Mouse (Mus musculus) kidney, postnatal 36 days (tissue): ENCODE results near the gene Gm49387.

Source experiments
- DNase-seq, 2 experiments: peaks; one replicate each; pipeline ENCODE4 v3.0.0; 2021 to 2022; ENCODE audit warnings: mixed read lengths in 2 of 2

Gene Gm49387

DNA sequence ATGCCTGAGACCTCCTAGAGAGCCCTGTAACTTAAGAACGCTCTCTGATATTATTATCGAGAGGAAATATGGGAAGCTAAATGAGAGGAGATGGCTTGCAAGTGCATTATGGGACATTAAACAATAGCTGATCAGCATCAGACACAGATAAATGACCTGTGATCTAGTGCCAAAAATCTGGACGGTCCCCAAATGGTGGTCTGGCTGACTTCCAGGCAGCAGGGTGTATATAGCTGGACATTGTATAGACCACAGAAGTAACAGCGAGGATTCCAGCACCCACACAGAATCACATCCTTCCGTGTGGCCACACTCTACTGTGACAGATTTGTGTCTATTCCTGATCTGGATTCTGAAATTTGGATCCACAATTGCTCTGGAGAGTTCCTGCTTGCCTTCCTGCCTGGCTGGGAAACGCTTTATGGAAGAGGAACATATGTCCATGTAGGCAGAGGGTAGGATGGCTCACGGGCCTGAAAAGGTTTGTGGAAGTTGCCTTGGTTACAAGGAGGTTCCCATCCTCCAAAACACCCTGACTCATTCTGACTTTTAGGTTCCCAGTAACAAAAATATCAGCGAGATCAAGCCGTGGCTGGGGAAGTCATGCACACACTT is 68.0 kb downstream of the Gm49387 start:
- DNase-seq: no peak

DNA sequence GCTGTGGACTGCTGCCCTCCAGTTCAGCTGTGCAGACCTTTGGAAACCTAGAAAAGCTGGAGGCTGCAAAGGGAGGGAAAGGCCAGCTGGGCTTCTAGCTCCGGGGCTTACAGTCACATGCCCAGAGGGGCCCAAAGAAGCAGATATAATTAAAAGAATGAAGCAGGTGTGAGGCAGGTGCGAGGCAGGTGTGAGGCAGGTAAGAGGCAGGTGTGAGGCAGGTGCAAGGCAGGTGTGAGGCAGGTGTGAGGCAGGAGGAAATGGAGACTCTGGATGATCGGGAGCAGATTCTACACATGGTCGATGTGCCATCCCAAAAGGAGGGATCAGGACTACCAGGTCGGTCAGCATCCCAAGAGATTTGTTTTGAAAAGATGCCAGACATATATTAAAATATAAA is 69.3 kb downstream of the Gm49387 start:
- DNase-seq: no peak

DNA sequence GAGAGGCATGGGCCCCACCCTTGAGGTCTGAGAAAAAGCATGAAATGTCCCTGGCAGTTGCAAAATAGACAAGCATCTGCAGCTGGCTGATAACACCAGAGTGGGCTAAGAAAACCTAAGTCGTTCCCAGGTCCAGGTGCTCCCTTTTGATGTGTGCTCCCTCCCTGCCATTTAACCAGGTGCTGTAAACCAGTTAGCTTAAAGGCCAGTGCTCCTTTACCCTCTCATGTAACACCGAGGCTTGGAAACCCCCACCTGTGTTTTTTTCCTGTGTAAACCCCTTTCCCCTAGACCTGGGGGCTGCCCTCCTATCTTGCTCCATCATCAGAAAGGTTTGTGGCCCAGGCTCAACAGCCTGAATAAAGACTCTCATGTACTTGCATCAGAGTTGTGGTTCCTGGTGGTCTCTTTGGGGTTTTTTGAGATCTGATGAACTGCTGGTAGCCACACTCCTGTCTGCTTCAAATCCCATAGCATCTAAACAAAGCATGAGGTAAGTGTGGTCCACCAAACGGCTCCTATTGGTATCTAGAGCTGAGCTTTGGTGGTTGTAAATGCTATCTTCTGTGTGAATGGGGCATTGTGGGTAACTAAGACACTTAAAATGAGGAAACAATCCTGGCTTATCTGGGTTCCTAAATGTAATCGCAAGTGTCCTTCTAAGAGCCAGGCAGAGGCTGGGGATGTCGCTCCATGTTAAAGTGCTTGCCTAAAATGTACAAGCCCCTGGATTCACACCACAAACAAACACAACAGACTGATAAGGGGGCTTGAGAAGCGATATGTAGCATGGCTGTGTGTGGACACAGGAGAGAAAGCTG is 70.3 kb downstream of the Gm49387 start:
- DNase-seq: no peak

DNA sequence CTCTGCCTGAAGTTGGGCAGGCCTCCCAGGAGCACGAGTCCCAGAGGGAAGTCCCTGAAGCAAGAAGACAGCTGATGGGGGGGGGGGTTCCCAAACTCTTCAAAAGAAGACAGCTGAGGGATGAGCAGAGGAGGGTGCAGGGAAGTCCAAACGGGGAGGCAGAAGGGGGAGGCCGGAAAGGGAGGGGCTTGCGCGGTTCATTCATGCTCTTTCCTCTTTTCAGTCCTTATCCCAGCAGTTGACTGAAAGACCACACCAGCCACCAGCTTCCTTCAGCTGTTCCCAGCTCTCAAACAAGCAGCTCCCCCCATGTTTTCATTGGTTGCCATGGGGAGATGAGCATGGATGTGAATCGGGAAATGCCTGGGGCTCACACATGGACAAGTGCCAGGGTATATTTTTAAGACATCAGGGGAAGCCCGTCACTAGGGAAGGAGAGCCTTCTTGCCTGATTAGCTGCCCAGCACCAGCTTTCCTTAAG is 71.5 kb downstream of the Gm49387 start:
- peak; percentile 35 to 52 for DNase-seq

DNA sequence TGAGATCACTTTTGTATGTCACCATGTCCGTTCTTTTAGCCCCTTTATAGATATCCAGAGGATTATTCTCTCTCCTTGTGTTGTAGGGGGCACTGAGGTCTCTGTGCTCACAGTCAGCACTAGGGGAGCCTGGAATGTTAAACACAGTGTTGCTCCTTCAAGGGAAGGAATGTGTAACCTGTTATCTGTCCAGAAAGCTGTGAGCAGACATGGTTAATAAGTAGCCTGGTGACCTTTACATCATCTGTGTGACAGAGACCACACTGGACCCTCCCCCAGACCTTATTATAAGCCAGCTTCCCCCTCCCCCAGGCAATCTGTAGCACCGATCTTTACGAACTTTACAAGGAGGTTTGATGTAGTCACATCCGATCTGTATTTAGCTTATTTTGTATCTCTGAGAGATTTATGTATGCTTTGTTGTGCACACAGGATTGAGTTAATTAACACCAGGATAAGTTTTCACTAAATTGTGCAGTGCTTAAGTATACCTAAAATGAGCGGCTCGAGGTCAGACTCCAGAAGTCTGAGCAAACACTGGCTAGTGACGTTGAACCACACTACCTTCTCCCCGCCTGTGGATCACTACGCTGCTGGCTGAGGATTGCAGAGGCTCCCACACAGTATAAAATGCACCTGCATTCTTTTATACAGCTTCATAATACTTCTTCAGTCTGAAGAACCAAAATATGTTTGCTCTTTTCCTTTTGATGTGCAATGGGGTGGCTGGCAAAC is 75.0 kb downstream of the Gm49387 start:
- peak in 1 of 2 experiments; percentile 36 for DNase-seq

DNA sequence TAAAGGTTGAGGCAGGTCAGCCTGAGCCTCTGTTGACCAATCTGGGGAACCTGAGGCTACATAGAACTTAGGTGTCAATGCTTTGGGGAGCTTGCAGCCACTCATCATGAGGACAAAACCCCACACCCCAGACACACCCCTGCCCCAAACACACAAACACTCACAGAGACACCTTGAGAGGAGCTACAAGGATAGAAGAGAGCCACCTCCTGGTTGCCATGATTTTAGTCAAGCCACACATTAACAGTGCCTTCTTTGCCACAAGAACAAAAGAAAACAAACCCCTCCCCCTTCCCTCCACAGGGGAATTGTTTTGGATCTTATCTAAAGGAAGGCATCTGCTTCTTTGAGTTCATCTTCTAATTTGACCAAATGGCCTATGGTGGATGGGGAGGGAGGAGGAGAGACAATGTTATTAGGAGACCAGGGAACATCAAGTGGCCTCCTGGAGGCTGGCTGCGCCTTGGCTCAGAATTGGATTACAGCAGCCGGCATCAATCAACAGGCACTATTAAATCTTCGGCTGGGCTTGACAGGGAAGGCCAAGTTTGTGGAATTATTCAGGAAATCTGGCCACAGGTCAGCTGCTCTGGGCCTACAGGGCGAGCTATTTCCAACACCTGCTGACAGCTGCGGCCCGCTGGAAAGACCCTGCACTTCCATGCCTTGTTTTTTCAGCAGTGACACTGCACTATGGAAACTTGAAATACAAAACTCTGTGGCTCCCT is 76.1 kb downstream of the Gm49387 start:
- DNase-seq: peak; percentile 42 to 47

DNA sequence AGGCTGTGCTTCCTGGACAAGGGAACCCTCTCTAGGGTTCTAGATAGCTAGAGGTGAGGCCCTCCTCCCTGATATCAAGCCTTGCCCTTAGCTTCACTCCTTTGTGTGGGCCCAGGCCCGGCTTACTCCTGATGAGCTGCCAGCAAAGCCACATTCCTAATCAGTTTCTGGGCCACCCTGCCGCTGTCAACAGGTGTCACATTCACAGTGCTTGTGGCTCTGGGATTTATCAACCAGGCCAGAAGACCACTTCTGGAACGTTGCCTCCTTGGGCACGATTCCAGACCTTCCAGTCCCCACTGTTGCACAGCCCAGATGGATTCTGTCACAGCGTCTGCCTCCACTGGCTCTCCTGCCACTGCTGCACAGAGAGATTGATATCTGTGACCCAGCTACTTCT is 79.8 kb downstream of the Gm49387 start:
- no peak for DNase-seq

DNA sequence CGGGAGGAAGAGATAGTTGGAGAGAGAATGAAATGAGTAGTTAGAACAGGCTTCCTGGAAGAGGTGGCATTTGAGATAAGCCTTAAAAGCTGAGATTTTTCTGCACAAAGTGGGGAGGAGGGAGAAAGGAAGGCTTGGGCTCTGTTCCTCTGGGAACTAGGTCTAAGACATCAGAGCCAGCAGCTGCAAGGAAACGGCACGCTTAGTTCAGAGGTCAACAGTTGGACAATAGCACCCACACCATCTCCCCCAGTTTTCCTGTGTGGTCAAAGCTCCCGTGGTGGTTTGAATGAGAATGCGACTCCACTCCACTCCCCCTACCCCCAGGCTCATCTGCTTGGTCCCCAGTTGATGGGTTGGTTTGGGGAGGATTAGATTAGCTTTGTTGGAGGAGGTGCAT is 81.5 kb downstream of the Gm49387 start:
- DNase-seq: no peak

DNA sequence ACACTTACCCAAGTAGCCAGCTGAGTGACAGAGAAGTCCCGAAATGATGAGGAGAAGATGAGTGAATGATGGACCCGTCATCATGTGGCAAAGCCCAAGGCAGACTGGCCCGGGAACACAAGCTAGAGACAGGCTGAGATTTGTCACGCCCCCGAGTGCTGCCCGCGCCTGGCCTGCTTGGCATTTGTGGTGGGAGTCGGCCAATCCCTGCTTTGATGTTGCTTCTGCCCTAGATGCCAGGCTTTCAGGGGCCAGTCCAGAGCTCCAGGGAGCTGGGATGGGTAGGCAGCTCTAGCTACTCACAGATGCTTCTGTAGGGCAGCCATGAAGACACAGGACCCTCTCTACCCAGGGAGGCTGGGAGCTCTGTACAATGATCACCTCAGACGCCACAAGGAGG is 82.9 kb downstream of the Gm49387 start:
- DNase-seq: no peak

DNA sequence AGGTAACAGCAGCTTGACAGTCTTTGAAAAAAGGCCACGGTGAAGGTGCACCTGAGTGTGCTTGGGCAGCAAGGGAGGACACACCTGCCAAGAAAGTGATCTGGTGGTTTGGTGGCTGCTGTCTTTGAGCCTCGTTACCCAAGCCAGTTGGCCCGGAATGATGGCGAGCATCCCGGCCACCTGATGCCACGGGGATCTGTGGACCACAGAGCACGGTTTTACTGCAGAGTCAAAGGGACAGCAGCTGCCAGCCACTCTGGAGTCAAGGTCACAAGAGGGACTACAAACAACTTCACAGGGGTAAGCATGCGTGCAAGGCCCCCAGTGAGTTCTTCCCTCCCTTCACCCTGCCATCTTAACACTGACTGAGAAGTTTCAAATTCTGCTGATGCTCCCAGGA is 83.4 kb downstream of the Gm49387 start:
- DNase-seq: no peak

DNA sequence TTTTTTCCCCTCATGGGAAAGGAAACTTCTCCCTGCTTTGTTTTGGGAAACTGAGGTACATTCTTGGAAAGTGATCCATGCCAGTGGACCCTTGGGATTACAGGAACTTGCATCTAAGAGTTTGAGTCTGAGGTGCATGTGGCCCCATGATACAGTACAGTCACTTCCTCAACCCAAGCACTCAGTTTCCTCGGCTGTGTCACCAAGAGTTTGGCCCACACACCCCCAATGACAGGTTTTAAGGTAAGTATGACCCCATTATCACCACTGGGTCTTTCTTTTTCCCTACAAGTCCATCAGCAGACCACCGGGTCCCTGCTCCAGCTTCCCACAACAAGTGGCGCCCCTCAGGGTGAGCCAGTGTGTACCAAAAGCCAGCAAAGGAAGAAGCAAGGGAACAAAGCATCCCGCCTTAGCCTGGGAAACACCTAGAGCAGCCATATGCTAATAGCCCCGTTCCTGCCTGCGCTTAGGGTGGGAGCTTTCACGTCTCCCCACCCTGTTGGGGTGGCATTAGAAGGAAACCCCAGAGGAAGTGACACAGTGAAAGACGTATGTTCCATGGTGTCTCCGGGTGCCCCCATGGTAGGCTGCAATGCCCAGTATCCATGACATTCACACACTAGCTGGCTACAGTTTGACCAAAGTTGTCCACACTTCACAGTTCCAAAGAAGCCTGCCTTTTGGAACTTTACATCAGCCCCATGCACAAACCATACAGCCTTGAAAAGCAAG is 84.0 kb downstream of the Gm49387 start:
- DNase-seq: no peak

DNA sequence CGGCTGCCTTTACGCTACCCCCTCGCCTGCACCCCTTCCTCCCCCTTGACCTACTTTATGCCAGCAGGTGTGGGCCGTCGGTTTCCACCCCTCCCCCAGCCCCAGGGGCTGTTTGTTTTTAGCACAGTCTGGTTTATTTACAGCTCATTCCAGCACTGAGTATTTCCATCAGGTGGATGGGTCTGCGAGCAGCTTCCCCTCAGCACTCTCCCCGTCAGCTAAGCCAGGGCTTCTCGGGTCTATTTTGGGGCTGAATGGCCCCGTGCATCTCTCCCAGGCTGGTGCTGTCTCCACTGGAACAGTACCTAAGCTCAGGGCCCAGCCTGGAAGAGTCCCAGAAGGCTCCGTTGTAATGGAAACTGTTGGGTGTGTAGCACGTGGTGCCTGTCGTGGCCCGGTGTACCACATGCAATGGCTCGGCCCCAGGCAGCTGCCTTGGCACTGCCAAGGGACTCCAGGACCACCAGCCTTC is 84.7 kb downstream of the Gm49387 start:
- DNase-seq: no peak

DNA sequence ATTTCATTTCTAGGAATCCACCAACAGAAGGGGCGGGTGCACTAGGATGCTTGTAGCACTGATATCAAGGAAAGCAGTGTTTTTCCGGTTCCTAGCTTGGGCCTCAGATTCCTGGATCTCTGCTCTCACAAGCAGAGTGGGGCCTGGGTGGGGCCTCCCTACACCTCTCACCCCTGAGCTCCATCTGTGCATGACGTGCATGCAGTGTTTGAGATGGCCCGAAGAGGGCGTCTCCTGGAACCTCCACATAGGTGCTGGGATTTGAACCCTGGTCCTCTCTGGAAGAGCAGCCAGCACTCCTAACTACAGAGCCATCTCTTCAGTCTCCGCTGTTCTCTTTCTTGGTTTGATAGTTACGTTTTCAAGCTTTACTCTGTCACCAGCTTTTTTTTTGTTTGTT is 85.7 kb downstream of the Gm49387 start:
- DNase-seq: no peak

DNA sequence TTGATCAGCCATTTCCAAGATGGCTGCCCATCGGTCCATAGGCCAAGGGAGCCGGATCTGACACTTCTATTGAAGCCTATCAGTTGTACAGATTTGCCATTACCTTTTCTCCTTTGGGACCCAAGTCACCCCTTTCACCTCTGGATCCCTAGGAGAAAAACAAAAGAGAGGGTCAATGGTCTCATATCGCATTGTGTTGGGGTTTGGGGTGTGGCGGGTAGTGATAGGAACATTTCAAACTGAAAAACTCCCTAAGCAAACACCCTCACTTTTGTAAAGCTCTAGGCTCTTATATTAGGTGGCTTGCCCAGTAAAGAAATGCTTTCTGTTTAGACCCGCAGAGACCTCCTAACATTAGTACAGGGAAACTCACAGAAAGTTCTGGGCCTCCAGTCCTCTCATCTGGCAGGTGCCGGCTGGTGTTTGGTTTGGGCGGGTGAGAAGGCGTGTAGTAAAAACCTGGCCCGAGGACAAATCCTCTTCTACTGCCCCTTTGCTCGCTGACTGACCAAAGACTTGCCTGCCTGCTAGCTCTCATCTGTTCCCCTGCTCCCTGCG is 96.7 kb downstream of the Gm49387 start:
- DNase-seq: no peak

DNA sequence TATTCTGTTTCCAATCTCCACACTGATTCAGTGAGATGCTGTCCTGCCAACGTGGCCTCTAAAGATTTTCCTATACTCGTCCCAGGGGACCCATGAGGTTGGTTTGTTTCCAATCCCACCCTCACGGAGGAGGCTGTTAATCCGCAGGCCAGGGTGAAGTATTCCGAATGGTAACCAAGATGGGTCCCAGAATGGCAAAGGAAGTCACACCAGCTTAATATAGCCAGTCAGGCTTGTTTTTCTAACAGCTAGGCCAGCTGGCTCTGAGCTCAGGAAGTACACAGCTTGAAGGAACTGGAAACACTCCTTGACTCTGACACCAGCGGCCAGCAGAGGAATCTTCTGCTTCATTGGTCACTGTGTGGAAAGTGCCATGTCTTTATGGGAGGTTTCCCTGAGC is 103.4 kb downstream of the Gm49387 start:
- DNase-seq: peak in 1 of 2 experiments; percentile 38

DNA sequence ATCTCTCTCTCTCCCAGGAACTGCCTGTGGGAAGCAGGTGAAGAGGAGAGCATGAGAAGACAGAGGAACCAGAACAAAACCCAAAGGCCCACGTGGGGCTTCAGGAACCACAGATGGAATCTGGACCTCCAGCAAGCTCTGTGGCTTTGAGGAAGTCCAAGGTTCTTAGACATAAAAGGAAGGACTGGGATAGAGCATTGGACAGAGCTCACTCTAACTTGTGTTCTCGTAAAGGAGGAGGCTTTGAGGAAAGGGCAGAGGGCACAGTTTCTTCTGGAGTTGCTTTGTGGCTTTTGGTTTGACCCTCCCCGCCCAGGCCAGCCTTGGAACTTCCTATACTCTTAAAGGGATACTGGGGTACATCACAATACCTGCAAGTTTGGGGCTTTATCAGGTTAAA is 108.0 kb downstream of the Gm49387 start:
- peak; percentile 62 to 66 for DNase-seq

DNA sequence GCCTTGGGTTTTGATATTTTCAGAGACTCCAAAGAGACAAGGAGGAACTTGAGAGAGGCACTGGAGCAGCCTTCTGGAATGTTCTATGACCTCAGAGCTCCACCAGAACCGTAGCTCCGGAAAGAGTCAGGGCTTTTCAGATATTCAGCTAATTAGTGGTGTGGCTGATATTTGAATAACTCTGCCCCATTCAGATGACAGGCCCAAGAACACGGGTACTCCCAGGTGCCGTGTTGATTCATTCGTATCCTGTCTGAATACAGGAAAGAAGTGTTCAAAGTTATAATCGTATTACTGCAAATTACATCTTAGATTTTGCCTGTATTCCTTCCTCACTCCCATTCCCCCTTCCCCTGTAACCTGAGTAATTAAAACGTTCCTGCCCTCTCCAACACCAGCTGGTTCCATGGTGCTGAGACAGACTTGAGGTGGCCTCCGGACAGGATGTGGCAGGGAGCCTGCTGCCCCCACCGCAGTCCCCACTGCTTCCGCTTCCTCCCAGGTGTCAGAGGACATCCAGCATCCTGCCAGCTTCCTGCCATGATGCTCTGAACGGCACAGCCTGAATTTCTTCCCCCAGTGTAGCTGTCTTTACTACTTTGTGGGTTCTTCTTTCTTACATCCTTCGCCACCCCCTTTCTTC is 109.1 kb downstream of the Gm49387 start:
- peak; percentile 39 to 60 for DNase-seq

DNA sequence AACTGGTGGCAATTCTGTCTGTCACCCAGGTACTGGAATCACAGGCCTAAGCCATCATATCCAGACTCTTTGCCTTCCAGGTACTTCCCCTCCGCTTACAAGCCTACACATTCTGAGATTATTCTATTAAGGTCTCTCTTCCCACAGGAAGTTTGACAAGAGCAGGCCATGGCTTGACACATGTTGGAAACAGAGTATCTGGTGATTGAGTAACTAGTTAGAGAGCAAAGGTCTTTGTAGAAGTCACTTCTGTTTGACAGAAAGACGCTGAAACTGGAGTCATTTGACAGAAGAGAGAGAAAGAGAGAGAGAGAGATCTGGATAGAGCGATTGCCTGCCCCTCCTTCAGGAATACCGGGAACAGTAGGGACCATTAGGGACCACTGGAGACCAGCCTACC is 109.8 kb downstream of the Gm49387 start:
- peak; percentile 10 to 47 for DNase-seq

DNA sequence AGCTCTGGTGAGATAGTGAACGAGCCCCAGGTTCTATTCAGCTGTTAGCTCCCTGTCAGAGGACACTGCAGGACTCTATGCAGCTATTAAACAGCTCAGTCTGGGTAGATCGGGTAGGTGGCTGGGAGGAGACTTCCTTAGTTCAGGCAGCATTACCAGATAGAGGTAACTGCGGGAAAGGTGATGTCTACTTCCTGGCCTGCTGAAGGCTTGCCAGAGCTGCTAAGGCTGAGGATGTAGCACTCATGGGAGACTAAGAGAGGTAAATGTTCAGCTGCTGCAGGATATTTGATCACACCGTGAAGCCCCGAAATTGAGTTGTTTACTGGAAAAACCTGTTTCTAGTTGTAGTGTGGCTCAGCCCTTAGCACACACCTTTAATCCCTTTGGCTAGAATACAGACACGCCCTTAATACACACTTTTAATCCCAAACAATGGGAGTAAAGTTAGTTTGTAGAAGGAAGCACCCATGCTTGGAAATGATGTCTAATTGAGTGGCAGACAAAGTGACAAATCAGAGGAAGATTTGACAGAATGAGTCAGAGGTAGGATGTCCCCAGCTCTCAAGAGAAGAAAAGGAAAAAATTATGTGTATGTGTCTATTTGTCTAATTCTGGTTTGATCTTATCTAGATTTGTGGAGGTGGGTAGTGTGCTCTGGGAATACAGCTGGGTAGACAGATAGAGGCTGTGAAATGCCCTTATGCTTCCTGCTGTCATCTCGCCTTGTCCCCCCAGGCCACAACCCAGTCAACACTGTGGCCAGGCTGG is 115.5 kb downstream of the Gm49387 start:
- DNase-seq: no peak

DNA sequence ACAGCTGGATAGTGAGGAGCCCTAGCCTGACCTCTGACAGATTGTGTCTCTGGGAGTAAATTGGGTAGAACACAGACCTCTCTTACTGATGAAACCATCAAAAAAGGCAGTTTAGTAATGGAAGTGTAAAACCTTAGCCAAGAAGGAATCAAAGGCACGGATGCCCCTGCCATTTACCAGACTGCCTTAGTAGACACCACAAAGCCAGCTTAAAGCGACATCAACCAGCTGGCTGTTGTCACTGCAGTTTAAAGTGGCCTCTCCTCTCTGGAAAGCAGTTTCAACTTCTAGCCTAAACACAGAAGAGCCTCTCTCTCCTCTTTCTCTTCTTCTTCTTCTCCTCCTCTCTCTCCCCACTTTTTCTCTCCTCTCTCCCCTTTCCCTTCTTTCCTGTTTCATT is 119.4 kb downstream of the Gm49387 start:
- DNase-seq: no peak
